Mouse (Mus musculus): ENCODE measurements around the gene Zbtb7a. TPM values are rescaled to one million over a fixed set of nuclear protein-coding genes. Genes with fewer than 3 reads are reported as not detected.
"Not testable (repeated sequence)": the region's sequence is repeated elsewhere in the genome, so short reads cannot be mapped to it uniquely, and the experiment has no call there.

Gene Zbtb7a
- polyA plus RNA-seq, 1 experiment from 2014 or later: 25.5 TPM

- Histone ChIP-seq H3K4me1 (ENCODE audit: control insufficient read depth, insufficient read depth, low read length) (peaks cover 5% of the 10 kb centered on the region; the same call in 1 of the 2 replicates), H3K9ac (ENCODE audit: low read length) (no peak overlapping the region), H3K36me3 (ENCODE audit: control insufficient read depth, insufficient read depth) (peaks cover 44% of the 10 kb centered on the region), H3K9me3 (replicated peaks; ENCODE audit: control insufficient read depth, low read length) (no peaks in the 10 kb centered on the region), H3K27me3 (ENCODE audit: control insufficient read depth, insufficient read depth, low read length) (no peaks in the 10 kb centered on the region), H3K4me2 (ENCODE audit: low read depth, low read length) (no peak overlapping the region), H3K27ac (ENCODE audit: low read length) (no peak overlapping the region), H3K4me3 (ENCODE audit: low read length) (no peak overlapping the region)
- WGBS: 76% methylated on average over 6 of the region's 6 CpGs
- ATAC-seq (replicated peaks; ENCODE audit: extremely low read depth, insufficient read depth, low FRiP score): no peak
Observed at GRCm38 (mm10) chr10:81154736-81155135, 19.7 kb downstream of the Zbtb7a start.

- Histone ChIP-seq H3K27me3 (ENCODE audit: control insufficient read depth, insufficient read depth, low read length) (no peaks in the 10 kb centered on the region), H3K4me2 (ENCODE audit: low read depth, low read length) (no peak overlapping the region), H3K4me1 (ENCODE audit: control insufficient read depth, insufficient read depth, low read length) (peaks cover 10% of the 10 kb centered on the region), H3K27ac (ENCODE audit: low read length) (no peak overlapping the region), H3K9me3 (replicated peaks; ENCODE audit: control insufficient read depth, low read length) (no peaks in the 10 kb centered on the region), H3K4me3 (ENCODE audit: low read length) (no peak overlapping the region), H3K36me3 (ENCODE audit: control insufficient read depth, insufficient read depth) (peaks cover 26% of the 10 kb centered on the region), H3K9ac (ENCODE audit: low read length) (no peak overlapping the region)
- 86% methylated on average over 8 of the region's 8 CpGs for WGBS
- ATAC-seq (replicated peaks; ENCODE audit: extremely low read depth, insufficient read depth, low FRiP score): no peak
Observed at GRCm38 (mm10) chr10:81161602-81162317, 26.7 kb downstream of the Zbtb7a start.

- Histone ChIP-seq H3K9ac (ENCODE audit: low read length) (no peak overlapping the region), H3K36me3 (ENCODE audit: control insufficient read depth, insufficient read depth) (peaks cover 20% of the 10 kb centered on the region), H3K4me3 (ENCODE audit: low read length) (no peak overlapping the region), H3K4me2 (ENCODE audit: low read depth, low read length) (no peak overlapping the region), H3K4me1 (ENCODE audit: control insufficient read depth, insufficient read depth, low read length) (peaks cover 13% of the 10 kb centered on the region), H3K9me3 (replicated peaks; ENCODE audit: control insufficient read depth, low read length) (no peaks in the 10 kb centered on the region), H3K27ac (ENCODE audit: low read length) (no peak overlapping the region), H3K27me3 (ENCODE audit: control insufficient read depth, insufficient read depth, low read length) (no peaks in the 10 kb centered on the region)
- ATAC-seq (replicated peaks; ENCODE audit: extremely low read depth, insufficient read depth, low FRiP score): no peak
- WGBS: 46% methylated on average over 2 of the region's 2 CpGs
Observed at GRCm38 (mm10) chr10:81162318-81162652, 27.3 kb downstream of the Zbtb7a start.

DNA sequence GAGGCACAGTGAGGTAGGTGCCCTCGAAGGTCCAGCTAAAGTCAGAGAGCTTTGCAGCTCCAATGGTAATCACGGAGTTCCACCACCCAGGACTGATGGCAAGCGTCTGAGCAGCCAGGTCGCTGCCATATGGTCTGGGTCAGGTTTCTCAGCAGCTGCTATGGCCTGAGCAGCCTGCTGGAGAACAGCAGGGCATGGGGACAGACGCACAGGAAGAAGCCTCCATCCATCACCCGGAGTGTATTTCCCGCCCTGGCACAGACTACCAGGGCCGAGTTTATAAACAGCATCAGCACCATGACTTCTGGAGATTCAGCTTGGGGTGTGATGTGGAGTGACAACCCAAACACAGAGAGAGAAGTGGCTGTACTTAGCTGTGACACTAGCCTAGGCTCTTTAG is 30.1 kb downstream of the Zbtb7a start:
- Histone ChIP-seq H3K27ac (ENCODE audit: low read length) (no peak overlapping the region), H3K9ac (ENCODE audit: low read length) (no peak overlapping the region), H3K4me1 (ENCODE audit: control insufficient read depth, insufficient read depth, low read length) (peaks cover 19% of the 10 kb centered on the region), H3K36me3 (ENCODE audit: control insufficient read depth, insufficient read depth) (peaks cover 15% of the 10 kb centered on the region), H3K27me3 (ENCODE audit: control insufficient read depth, insufficient read depth, low read length) (no peaks in the 10 kb centered on the region), H3K4me3 (ENCODE audit: low read length) (no peak overlapping the region), H3K4me2 (ENCODE audit: low read depth, low read length) (no peak overlapping the region), H3K9me3 (replicated peaks; ENCODE audit: control insufficient read depth, low read length) (no peaks in the 10 kb centered on the region)
- no peak for ATAC-seq (replicated peaks; ENCODE audit: extremely low read depth, insufficient read depth, low FRiP score)
- 80% methylated on average over 8 of the region's 8 CpGs for WGBS

DNA sequence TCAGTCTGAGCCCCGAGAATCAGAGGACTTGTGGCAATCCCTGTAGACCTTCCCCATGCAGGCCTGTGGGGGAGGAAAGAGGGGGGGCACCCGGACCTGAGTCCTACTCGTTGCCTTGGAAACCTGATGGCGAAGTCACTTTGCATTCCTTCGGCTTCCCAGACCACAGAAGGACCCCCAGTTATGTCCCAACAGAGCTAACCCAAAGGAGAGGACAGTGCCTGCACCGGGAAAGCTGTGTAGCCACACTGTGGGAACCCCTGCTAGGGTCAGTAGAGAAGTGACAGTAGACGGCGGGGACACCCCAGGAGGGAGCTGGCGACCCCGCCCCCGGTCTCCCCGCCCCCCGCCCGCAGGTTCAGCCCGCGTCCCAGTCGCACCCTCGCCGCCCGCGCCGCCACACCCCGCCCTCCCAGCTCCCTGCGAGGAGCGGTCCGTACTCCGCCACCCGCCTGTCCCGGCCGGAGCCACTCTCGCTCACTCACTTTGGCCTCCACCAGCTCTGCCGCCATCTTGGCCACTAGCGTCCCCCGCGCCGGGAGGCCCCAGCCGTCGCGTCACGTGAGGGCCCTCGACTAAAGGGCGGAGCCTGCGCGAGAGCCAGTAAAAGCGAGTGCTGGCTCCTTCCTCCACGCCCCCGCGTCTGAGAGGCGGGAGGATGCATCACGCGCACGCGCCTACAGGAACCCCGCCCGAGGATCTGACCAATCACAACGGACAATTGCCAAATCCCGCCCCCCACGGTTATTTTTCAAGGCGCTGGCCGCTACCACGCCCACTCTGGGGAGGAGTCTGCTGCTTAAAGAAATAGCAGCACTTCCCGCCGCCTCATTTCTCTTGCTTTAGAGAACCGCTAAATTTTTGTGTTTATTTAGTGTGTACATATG is 32.4 kb downstream of the Zbtb7a start, which contains the start of gene Pias4:
TSS of gene Pias4 (minus strand) at position 724 of the 887 bp plus-strand sequence.
- H3K27ac ChIP-seq (ENCODE audit: low read length): peak within 1 kb of the TSS; percentile 79
- WGBS: under 1% methylated on average over 55 of the region's 64 CpGs
- H3K9ac ChIP-seq (ENCODE audit: low read length): peak within 1 kb of the TSS; percentile 92
- ATAC-seq (replicated peaks; ENCODE audit: extremely low read depth, insufficient read depth, low FRiP score): peak; percentile 90
- peak within 1 kb of the TSS; percentile 96 for H3K4me2 ChIP-seq (ENCODE audit: low read depth, low read length)
- peaks cover 15% of the 10 kb centered on the region for H3K4me1 ChIP-seq (ENCODE audit: control insufficient read depth, insufficient read depth, low read length)
- H3K27me3 ChIP-seq (ENCODE audit: control insufficient read depth, insufficient read depth, low read length): no peaks in the 10 kb centered on the region
- H3K9me3 ChIP-seq (replicated peaks; ENCODE audit: control insufficient read depth, low read length): no peaks in the 10 kb centered on the region
- peaks cover 8% of the 10 kb centered on the region for H3K36me3 ChIP-seq (ENCODE audit: control insufficient read depth, insufficient read depth)
- peak within 1 kb of the TSS; percentile 95 for H3K4me3 ChIP-seq (ENCODE audit: low read length)

GRCm38 (mm10) chr10:81168087-81168431 is 33.0 kb downstream of the Zbtb7a start:
- Histone ChIP-seq H3K4me2 (ENCODE audit: low read depth, low read length) (peak overlapping the region; percentile 80), H3K27me3 (ENCODE audit: control insufficient read depth, insufficient read depth, low read length) (no peaks in the 10 kb centered on the region), H3K9ac (ENCODE audit: low read length) (peak overlapping the region; percentile 56), H3K27ac (ENCODE audit: low read length) (peak overlapping the region; percentile 79), H3K4me1 (ENCODE audit: control insufficient read depth, insufficient read depth, low read length) (peaks cover 17% of the 10 kb centered on the region), H3K9me3 (replicated peaks; ENCODE audit: control insufficient read depth, low read length) (no peaks in the 10 kb centered on the region), H3K4me3 (ENCODE audit: low read length) (peak overlapping the region; percentile 51), H3K36me3 (ENCODE audit: control insufficient read depth, insufficient read depth) (peaks cover 5% of the 10 kb centered on the region; the same call in 1 of the 2 replicates)
- ATAC-seq (replicated peaks; ENCODE audit: extremely low read depth, insufficient read depth, low FRiP score): peak; percentile 43
- 10% methylated on average over 5 of the region's 5 CpGs for WGBS

DNA sequence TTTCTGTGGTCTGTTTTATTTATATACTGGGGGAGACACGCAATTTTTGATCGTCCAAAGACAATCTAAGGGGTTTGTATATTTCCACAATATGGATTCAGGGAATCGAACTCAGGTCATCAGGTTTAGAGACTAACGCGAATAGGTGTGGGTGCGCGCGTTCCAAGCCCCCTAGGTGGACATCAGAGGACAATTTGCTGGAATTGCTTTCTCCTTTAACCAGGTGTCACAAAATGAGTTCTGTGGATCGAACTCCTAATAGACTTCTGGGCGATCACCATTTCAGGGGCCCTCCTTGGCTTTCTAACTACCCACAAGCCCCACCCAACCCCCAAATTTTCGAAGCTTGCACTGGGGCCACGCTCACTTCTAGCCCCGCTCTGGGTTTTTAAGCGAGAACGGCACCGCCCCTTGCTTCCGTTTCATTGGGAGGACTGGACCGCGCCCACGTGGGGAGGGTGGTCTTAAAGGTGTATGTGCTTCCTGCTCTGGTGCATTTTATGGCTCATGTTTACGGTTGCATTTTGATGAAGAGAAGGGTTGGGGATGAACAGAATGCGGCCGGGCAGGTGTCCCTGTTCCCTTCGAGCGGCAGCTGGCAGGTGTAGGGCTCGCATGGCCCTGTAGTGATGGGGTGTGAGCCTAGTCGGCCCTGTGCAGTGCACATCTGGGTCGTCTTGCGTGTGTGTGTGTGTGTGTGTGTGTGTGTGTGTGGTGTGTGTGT is 33.7 kb downstream of the Zbtb7a start:
- peak overlapping the region; percentile 51 for H3K4me3 ChIP-seq (ENCODE audit: low read length)
- H3K9me3 ChIP-seq (replicated peaks; ENCODE audit: control insufficient read depth, low read length): no peaks in the 10 kb centered on the region
- peak overlapping the region; percentile 56 for H3K9ac ChIP-seq (ENCODE audit: low read length)
- no peaks in the 10 kb centered on the region for H3K27me3 ChIP-seq (ENCODE audit: control insufficient read depth, insufficient read depth, low read length)
- peak; percentile 51 for ATAC-seq (replicated peaks; ENCODE audit: extremely low read depth, insufficient read depth, low FRiP score)
- H3K4me2 ChIP-seq (ENCODE audit: low read depth, low read length): peak overlapping the region; percentile 80
- peak overlapping the region; percentile 79 for H3K27ac ChIP-seq (ENCODE audit: low read length)
- H3K36me3 ChIP-seq (ENCODE audit: control insufficient read depth, insufficient read depth): peaks cover under 1% of the 10 kb centered on the region; the same call in 1 of the 2 replicates
- H3K4me1 ChIP-seq (ENCODE audit: control insufficient read depth, insufficient read depth, low read length): peaks cover 22% of the 10 kb centered on the region
- 3% methylated on average over 29 of the region's 29 CpGs for WGBS

GRCm38 (mm10) chr10:81169411-81169900 is 34.4 kb downstream of the Zbtb7a start:
- Histone ChIP-seq H3K4me1 (ENCODE audit: control insufficient read depth, insufficient read depth, low read length) (peaks cover 23% of the 10 kb centered on the region), H3K4me2 (ENCODE audit: low read depth, low read length) (0 out of 2 replicates have a peak overlapping the region, but pooled peaks have one; percentile 4), H3K27ac (ENCODE audit: low read length) (peak overlapping the region; percentile 65; the same call in 1 of the 2 replicates)
- not testable (repeated sequence) for H3K27me3 ChIP-seq (ENCODE audit: control insufficient read depth, insufficient read depth, low read length); H3K9ac ChIP-seq (ENCODE audit: low read length); H3K36me3 ChIP-seq (ENCODE audit: control insufficient read depth, insufficient read depth); H3K4me3 ChIP-seq (ENCODE audit: low read length); H3K9me3 ChIP-seq (replicated peaks; ENCODE audit: control insufficient read depth, low read length); ATAC-seq (replicated peaks; ENCODE audit: extremely low read depth, insufficient read depth, low FRiP score)
- 38% methylated on average over 14 of the region's 14 CpGs for WGBS
